Mouse (Mus musculus) adrenal gland (tissue): ENCODE measurements at regions not wholly inside any gene's neighbourhood (a gene's known extent, or its start where the extent isn't known, plus 50 kb on each side); places are given as distances from the start of the nearest gene placed in this dataset.

Experiments used
- intact Hi-C: fragments of 180-260 bp; cut with DNase I; formaldehyde crosslinking; loops from one replicate; pipeline ENCODE4 v1.15.1; 2025

GRCm38 (mm10) chr8:8485252-8485651 lies 175.8 kb downstream of the Efnb2 start:
- intact Hi-C loops, result loop anchor here (10.0 kb wide), 2 partner anchors 120 to 160 kb away; no protein-coding TSS in a partner anchor

GRCm38 (mm10) chr8:8484546-8484945 lies 176.5 kb downstream of the Efnb2 start:
- intact Hi-C loops, result loop anchor here (10.0 kb wide), 2 partner anchors 120 to 160 kb away; no protein-coding TSS in a partner anchor

GRCm38 (mm10) chr8:8482707-8483480 lies 178.1 kb downstream of the Efnb2 start:
- intact Hi-C loops, result loop anchor here (10.0 kb wide), 2 partner anchors 122 to 158 kb away; no protein-coding TSS in a partner anchor

GRCm38 (mm10) chr8:8477456-8477855 lies 183.6 kb downstream of the Efnb2 start:
- intact Hi-C loops, result no loop called here

GRCm38 (mm10) chr8:8468552-8468951 lies 192.5 kb downstream of the Efnb2 start:
- intact Hi-C loops, result no loop called here

- intact Hi-C loops, result no loop called here
Observed at GRCm38 (mm10) chr8:8466526-8467244, 194.4 kb downstream of the Efnb2 start.

- intact Hi-C loops, result no loop called here
Observed at GRCm38 (mm10) chr8:8462455-8462854, 198.6 kb downstream of the Efnb2 start.

- intact Hi-C loops, result no loop called here
Observed at GRCm38 (mm10) chr8:8457536-8457935, 203.5 kb downstream of the Efnb2 start.

GRCm38 (mm10) chr8:8453944-8454343 lies 207.1 kb downstream of the Efnb2 start:
- intact Hi-C loops, result no loop called here

GRCm38 (mm10) chr8:8452226-8452625 lies 208.8 kb downstream of the Efnb2 start:
- intact Hi-C loops, result no loop called here

GRCm38 (mm10) chr8:8448911-8449310 lies 212.1 kb downstream of the Efnb2 start:
- intact Hi-C loops, result no loop called here

GRCm38 (mm10) chr8:8441568-8441967 lies 219.5 kb downstream of the Efnb2 start:
- intact Hi-C loops, result no loop called here

- intact Hi-C loops, result no loop called here
Observed at GRCm38 (mm10) chr8:8440903-8441302, 220.1 kb downstream of the Efnb2 start.

GRCm38 (mm10) chr8:8426201-8426600 lies 234.8 kb downstream of the Efnb2 start:
- intact Hi-C loops, result no loop called here

GRCm38 (mm10) chr8:8423443-8423842 lies 237.6 kb downstream of the Efnb2 start:
- intact Hi-C loops, result no loop called here

- intact Hi-C loops, result no loop called here
Observed at GRCm38 (mm10) chr8:8421713-8422112, 239.3 kb downstream of the Efnb2 start.

- intact Hi-C loops, result no loop called here
Observed at GRCm38 (mm10) chr8:8419360-8420330, 241.4 kb downstream of the Efnb2 start.

GRCm38 (mm10) chr8:8418929-8419328 lies 242.1 kb downstream of the Efnb2 start:
- intact Hi-C loops, result no loop called here

GRCm38 (mm10) chr8:8418525-8418924 lies 242.5 kb downstream of the Efnb2 start:
- intact Hi-C loops, result no loop called here

- intact Hi-C loops, result no loop called here
Observed at GRCm38 (mm10) chr8:8416092-8416701, 244.8 kb downstream of the Efnb2 start.

GRCm38 (mm10) chr8:8407357-8407756 lies 253.7 kb downstream of the Efnb2 start:
- intact Hi-C loops, result no loop called here
